Mouse (Mus musculus) heart, postnatal 0 days (tissue): ENCODE measurements around the gene Atp6v0d1.

Experiments
- CTCF ChIP-seq: IDR thresholded peaks from 2 replicates; pipeline ENCODE4 v1.5.1; 2016; ENCODE audit warnings: antibody characterized with exemption, control low read depth, low read depth
- EP300 ChIP-seq: IDR thresholded peaks from 2 replicates; pipeline ENCODE4 v1.6.1; 2016; ENCODE audit warnings: antibody characterized with exemption, low read depth

GRCm38 (mm10) chr8:105494566-105494965, 71.3 kb downstream of the Atp6v0d1 start:
- TF ChIP-seq CTCF (no peak), EP300 (no peak)
